ENCODE assay signal across 11 mouse cellular contexts in the genomic region with DNA sequence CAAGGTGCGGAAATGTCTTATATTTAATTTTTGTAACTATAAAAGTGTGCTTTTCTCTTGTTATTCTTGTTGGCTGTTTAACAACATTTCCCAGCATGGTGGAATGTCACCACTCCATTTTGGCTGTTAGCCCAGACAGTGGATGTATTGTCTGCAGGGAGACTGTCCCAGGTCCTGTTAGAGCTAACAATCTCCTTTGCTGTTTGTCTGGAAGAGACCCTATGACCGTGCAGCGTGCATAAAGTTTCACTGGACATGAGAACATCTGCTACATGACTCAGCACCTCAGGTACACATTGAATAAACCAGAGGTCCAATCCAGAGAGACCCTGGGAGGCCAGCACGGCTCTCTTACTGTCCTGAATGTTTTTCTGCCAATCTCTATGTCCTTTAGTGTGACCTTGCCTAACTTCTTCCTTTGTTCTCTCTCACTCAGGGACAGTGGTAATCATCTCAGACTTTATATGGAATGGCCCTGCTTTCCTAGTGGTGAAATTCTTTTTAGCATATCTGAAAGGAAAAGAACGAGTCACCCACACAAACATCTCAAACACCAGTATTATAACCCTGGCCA.
DNase-seq lines count a peak whose midpoint lies in the region; ATAC-seq and TF ChIP-seq lines count a peak whose summit lies in the region.
"Had no signal": no experiment of that assay in that cellular context is flagged by ENCODE, and none has a peak within 500 bp of the region (broad histone marks: within the 10 kb centered on the region; RNA-seq: fewer than 3 reads in every experiment).

No protein-coding gene starts in this region.

- peak; percentile 80; the same call in 1 of the 2 replicates for ATAC-seq in heart, embryonic 12.5 days (ENCODE audit: insufficient number of reproducible peaks, low FRiP score)
- no peak for ATAC-seq in midbrain, embryonic 14.5 days (ENCODE audit: low FRiP score, low TSS enrichment)
- no peak for ATAC-seq in midbrain, embryonic 13.5 days
- 0 out of 2 replicates have a peak, but pooled peaks have one; percentile 37 for ATAC-seq in limb, embryonic 14.5 days (ENCODE audit: low FRiP score, low read depth)

- no peaks in the 10 kb centered on the region for H3K36me3 ChIP-seq in heart, embryonic 12.5 days
- no peaks in the 10 kb centered on the region for H3K36me3 ChIP-seq in heart, adult 2 months (ENCODE audit: control insufficient read depth, insufficient read depth, low read length)
- no peaks in the 10 kb centered on the region for H3K36me3 ChIP-seq in midbrain, embryonic 14.5 days (ENCODE audit: control insufficient read depth, insufficient read depth, low read length)
- no peaks in the 10 kb centered on the region for H3K36me3 ChIP-seq in midbrain, embryonic 13.5 days
- no peaks in the 10 kb centered on the region for H3K36me3 ChIP-seq in limb, embryonic 14.5 days (ENCODE audit: control insufficient read depth, insufficient read depth, low read length)
- H3K36me3 ChIP-seq: hindbrain, embryonic 15.5 days; stomach, embryonic 15.5 days had no signal

- H3K4me1 ChIP-seq in heart, embryonic 12.5 days (replicated peaks) = peaks cover 29% of the 10 kb centered on the region
- H3K4me1 ChIP-seq in heart, adult 2 months (ENCODE audit: control insufficient read depth, insufficient read depth, low read length) = peaks cover 4% of the 10 kb centered on the region
- no peaks in the 10 kb centered on the region for H3K4me1 ChIP-seq in midbrain, embryonic 14.5 days (ENCODE audit: control insufficient read depth, insufficient read depth, low read length)
- no peaks in the 10 kb centered on the region; the same call in 1 of the 2 replicates for H3K4me1 ChIP-seq in midbrain, embryonic 13.5 days (replicated peaks)
- H3K4me1 ChIP-seq in limb, embryonic 14.5 days (ENCODE audit: control insufficient read depth, insufficient read depth, low read length) = no peaks in the 10 kb centered on the region
- H3K4me1 ChIP-seq: hindbrain, embryonic 15.5 days; stomach, embryonic 15.5 days had no signal

- WGBS in heart, embryonic 12.5 days = 33% methylated on average over 5 of the region's 5 CpGs
- WGBS in heart, adult 2 months = 23% methylated on average over 5 of the region's 5 CpGs
- WGBS in midbrain, embryonic 14.5 days = 72% methylated on average over 5 of the region's 5 CpGs
- 68% methylated on average over 5 of the region's 5 CpGs for WGBS in midbrain, embryonic 13.5 days
- WGBS in limb, embryonic 14.5 days = 50% methylated on average over 5 of the region's 5 CpGs

- DNase-seq in heart, adult 2 months = no peak
- peak; percentile 38 for DNase-seq in midbrain, embryonic 14.5 days
- DNase-seq in cerebellum, postnatal 25 days = peak; percentile 32 to 59
- DNase-seq in limb, embryonic 14.5 days (ENCODE audit: low spot score) = peak; percentile 45
- no peak for DNase-seq in frontal cortex, postnatal 10 days (ENCODE audit: low spot score in 2 of 2)
- DNase-seq: gastrocnemius, postnatal 10 days; right cerebral cortex, postnatal 25 days had no signal

- H3K79me2 ChIP-seq in heart, adult 2 months (replicated peaks; ENCODE audit: control insufficient read depth, insufficient read depth, low read length) = no peaks in the 10 kb centered on the region

- no peak for TF ChIP-seq CTCF in heart, adult 2 months (IDR thresholded peaks at IDR 0.05)

- H3K4me3 ChIP-seq in heart, embryonic 12.5 days = no peak overlapping the region
- no peak overlapping the region for H3K4me3 ChIP-seq in heart, adult 2 months
- H3K4me3 ChIP-seq in midbrain, embryonic 14.5 days (replicated peaks; ENCODE audit: low read depth, low read length) = no peak overlapping the region
- H3K4me3 ChIP-seq in midbrain, embryonic 13.5 days (replicated peaks) = no peak overlapping the region
- H3K4me3 ChIP-seq in limb, embryonic 14.5 days (replicated peaks; ENCODE audit: low read length) = no peak overlapping the region
- H3K4me3 ChIP-seq: hindbrain, embryonic 15.5 days; stomach, embryonic 15.5 days had no signal

- no peak for TF ChIP-seq EP300 in heart, adult 2 months (IDR thresholded peaks at IDR 0.05; ENCODE audit: insufficient read depth, low read depth, low read length)

- H3K27ac ChIP-seq in heart, embryonic 12.5 days (ENCODE audit: poor library complexity, severe bottlenecking) = peak overlapping the region; percentile 63
- no peak overlapping the region for H3K27ac ChIP-seq in heart, adult 2 months
- no peak overlapping the region for H3K27ac ChIP-seq in midbrain, embryonic 14.5 days (replicated peaks; ENCODE audit: low read depth, low read length)
- no peak overlapping the region for H3K27ac ChIP-seq in midbrain, embryonic 13.5 days
- no peak overlapping the region for H3K27ac ChIP-seq in limb, embryonic 14.5 days (replicated peaks; ENCODE audit: low read depth, low read length)
- H3K27ac ChIP-seq: hindbrain, embryonic 15.5 days; stomach, embryonic 15.5 days had no signal

- no peak overlapping the region for H3K4me2 ChIP-seq in heart, embryonic 12.5 days
- H3K4me2 ChIP-seq in midbrain, embryonic 14.5 days (ENCODE audit: low read length) = no peak overlapping the region
- H3K4me2 ChIP-seq in midbrain, embryonic 13.5 days (replicated peaks) = no peak overlapping the region
- no peak overlapping the region for H3K4me2 ChIP-seq in limb, embryonic 14.5 days (replicated peaks; ENCODE audit: low read depth, low read length, severe bottlenecking)
- H3K4me2 ChIP-seq: hindbrain, embryonic 15.5 days; stomach, embryonic 15.5 days had no signal

- H3K9me3 ChIP-seq in heart, embryonic 12.5 days (replicated peaks) = no peaks in the 10 kb centered on the region
- H3K9me3 ChIP-seq in midbrain, embryonic 14.5 days (ENCODE audit: control insufficient read depth, low read length) = no peaks in the 10 kb centered on the region
- H3K9me3 ChIP-seq in midbrain, embryonic 13.5 days = no peaks in the 10 kb centered on the region
- no peaks in the 10 kb centered on the region for H3K9me3 ChIP-seq in limb, embryonic 14.5 days (ENCODE audit: control insufficient read depth, low read length)
- H3K9me3 ChIP-seq: hindbrain, embryonic 15.5 days; stomach, embryonic 15.5 days had no signal

- H3K9ac ChIP-seq in heart, embryonic 12.5 days = no peak overlapping the region
- no peak overlapping the region for H3K9ac ChIP-seq in heart, adult 2 months (ENCODE audit: low read depth, low read length)
- H3K9ac ChIP-seq in midbrain, embryonic 14.5 days (replicated peaks; ENCODE audit: low read length) = no peak overlapping the region
- no peak overlapping the region for H3K9ac ChIP-seq in midbrain, embryonic 13.5 days (replicated peaks)
- H3K9ac ChIP-seq in limb, embryonic 14.5 days (ENCODE audit: low read depth, low read length, severe bottlenecking) = no peak overlapping the region
- H3K9ac ChIP-seq: hindbrain, embryonic 15.5 days; stomach, embryonic 15.5 days had no signal

- intact Hi-C loops in heart, adult 2 months (cut with DNase I) = loop anchor here (5.0 kb wide), 1 partner anchor 439 kb away; no protein-coding TSS in a partner anchor

- H3K27me3 ChIP-seq in heart, embryonic 12.5 days (replicated peaks) = no peaks in the 10 kb centered on the region
- no peaks in the 10 kb centered on the region for H3K27me3 ChIP-seq in heart, adult 2 months (ENCODE audit: control insufficient read depth, insufficient read depth, low read length)
- H3K27me3 ChIP-seq in midbrain, embryonic 14.5 days (ENCODE audit: control insufficient read depth, insufficient read depth, low read length) = no peaks in the 10 kb centered on the region
- no peaks in the 10 kb centered on the region for H3K27me3 ChIP-seq in midbrain, embryonic 13.5 days
- no peaks in the 10 kb centered on the region for H3K27me3 ChIP-seq in limb, embryonic 14.5 days (ENCODE audit: control insufficient read depth, insufficient read depth, low read length)
- H3K27me3 ChIP-seq: hindbrain, embryonic 15.5 days; stomach, embryonic 15.5 days had no signal

- no peak for TF ChIP-seq POLR2A in heart, adult 2 months (IDR thresholded peaks at IDR 0.05; ENCODE audit: insufficient read depth, low read depth, low read length)
- TF ChIP-seq POLR2A in limb, embryonic 14.5 days (IDR thresholded peaks at IDR 0.05; ENCODE audit: borderline replicate concordance, extremely low read depth, insufficient read depth, insufficient read length) = no peak

Comparison
In these comparisons a context has a peak if more than half of its experiments do, and no peak if none do; other contexts are left out.
1. ATAC-seq: peak in heart, embryonic 12.5 days (single experiment) and limb, embryonic 14.5 days (single experiment); none in midbrain, embryonic 14.5 days (single experiment) and midbrain, embryonic 13.5 days (single experiment).
2. DNase-seq: peak in midbrain, embryonic 14.5 days (single experiment), cerebellum, postnatal 25 days (2 of 2) and limb, embryonic 14.5 days (single experiment); none in heart, adult 2 months (0 of 2) and frontal cortex, postnatal 10 days (0 of 2).